Mouse (Mus musculus): ENCODE measurements at regions not wholly inside any gene's neighbourhood (a gene's known extent, or its start where the extent isn't known, plus 50 kb on each side); places are given as distances from the start of the nearest gene placed in this dataset.

- WGBS, result 42% methylated on average over 2 of the region's 2 CpGs
- Histone ChIP-seq H3K79me2 (replicated peaks; ENCODE audit: control insufficient read depth, insufficient read depth, low read length) (no peaks in the 10 kb centered on the region), H3K4me1 (ENCODE audit: control insufficient read depth, insufficient read depth, low read length) (no peaks in the 10 kb centered on the region), H3K9ac (ENCODE audit: low read depth, low read length) (no peak overlapping the region), H3K27me3 (ENCODE audit: control insufficient read depth, insufficient read depth, low read length) (no peaks in the 10 kb centered on the region), H3K36me3 (ENCODE audit: control insufficient read depth, insufficient read depth, low read length) (no peaks in the 10 kb centered on the region), H3K4me3 (no peak overlapping the region), H3K27ac (no peak overlapping the region)
- DNase-seq, result no peak
- TF ChIP-seq POLR2A (IDR thresholded peaks at IDR 0.05; ENCODE audit: insufficient read depth, low read depth, low read length) (no peak), EP300 (IDR thresholded peaks at IDR 0.05; ENCODE audit: insufficient read depth, low read depth, low read length) (no peak)
- intact Hi-C loops (cut with DNase I), result no loop called here
Observed at GRCm38 (mm10) chr6:101904234-101905028, 526.7 kb upstream of the Pdzrn3 start.

GRCm38 (mm10) chr6:101902276-101902675 lies 524.6 kb upstream of the Pdzrn3 start:
- 58% methylated on average over 2 of the region's 2 CpGs for WGBS

GRCm38 (mm10) chr6:101898544-101898943 lies 520.8 kb upstream of the Pdzrn3 start:
- no peak overlapping the region for H3K27ac ChIP-seq
- H3K4me3 ChIP-seq, result no peak overlapping the region
- DNase-seq, result peak in 1 of 2 experiments; percentile 6
- no peaks in the 10 kb centered on the region for H3K79me2 ChIP-seq (replicated peaks; ENCODE audit: control insufficient read depth, insufficient read depth, low read length)
- WGBS, result 54% methylated on average over 4 of the region's 4 CpGs
- no peaks in the 10 kb centered on the region for H3K36me3 ChIP-seq (ENCODE audit: control insufficient read depth, insufficient read depth, low read length)
- H3K4me1 ChIP-seq (ENCODE audit: control insufficient read depth, insufficient read depth, low read length), result no peaks in the 10 kb centered on the region
- intact Hi-C loops (cut with DNase I), result no loop called here
- TF ChIP-seq EP300 (IDR thresholded peaks at IDR 0.05; ENCODE audit: insufficient read depth, low read depth, low read length) (no peak), CTCF (IDR thresholded peaks at IDR 0.05) (no peak), POLR2A (IDR thresholded peaks at IDR 0.05; ENCODE audit: insufficient read depth, low read depth, low read length) (no peak)
- H3K27me3 ChIP-seq (ENCODE audit: control insufficient read depth, insufficient read depth, low read length), result no peaks in the 10 kb centered on the region
- H3K9ac ChIP-seq (ENCODE audit: low read depth, low read length), result no peak overlapping the region

More at GRCm38 (mm10) chr6:101902276-101902675, 524.6 kb upstream of the Pdzrn3 start:
- DNase-seq, result no peak
- Histone ChIP-seq H3K9ac (ENCODE audit: low read depth, low read length) (no peak overlapping the region), H3K36me3 (ENCODE audit: control insufficient read depth, insufficient read depth, low read length) (no peaks in the 10 kb centered on the region), H3K79me2 (replicated peaks; ENCODE audit: control insufficient read depth, insufficient read depth, low read length) (no peaks in the 10 kb centered on the region), H3K27me3 (ENCODE audit: control insufficient read depth, insufficient read depth, low read length) (no peaks in the 10 kb centered on the region), H3K27ac (no peak overlapping the region), H3K4me1 (ENCODE audit: control insufficient read depth, insufficient read depth, low read length) (no peaks in the 10 kb centered on the region), H3K4me3 (no peak overlapping the region)
- intact Hi-C loops (cut with DNase I), result no loop called here
- TF ChIP-seq EP300 (IDR thresholded peaks at IDR 0.05; ENCODE audit: insufficient read depth, low read depth, low read length), result no peak
- no peak for TF ChIP-seq CTCF (IDR thresholded peaks at IDR 0.05)
- no peak for TF ChIP-seq POLR2A (IDR thresholded peaks at IDR 0.05; ENCODE audit: insufficient read depth, low read depth, low read length)

GRCm38 (mm10) chr6:101890655-101891054 lies 513.0 kb upstream of the Pdzrn3 start:
- intact Hi-C loops (cut with DNase I), result no loop called here
- Histone ChIP-seq H3K4me3 (no peak overlapping the region), H3K27me3 (ENCODE audit: control insufficient read depth, insufficient read depth, low read length) (no peaks in the 10 kb centered on the region), H3K36me3 (ENCODE audit: control insufficient read depth, insufficient read depth, low read length) (no peaks in the 10 kb centered on the region), H3K79me2 (replicated peaks; ENCODE audit: control insufficient read depth, insufficient read depth, low read length) (no peaks in the 10 kb centered on the region), H3K4me1 (ENCODE audit: control insufficient read depth, insufficient read depth, low read length) (no peaks in the 10 kb centered on the region), H3K27ac (no peak overlapping the region), H3K9ac (ENCODE audit: low read depth, low read length) (no peak overlapping the region)
- no peak for TF ChIP-seq EP300 (IDR thresholded peaks at IDR 0.05; ENCODE audit: insufficient read depth, low read depth, low read length)
- no peak for TF ChIP-seq POLR2A (IDR thresholded peaks at IDR 0.05; ENCODE audit: insufficient read depth, low read depth, low read length)
- no peak for TF ChIP-seq CTCF (IDR thresholded peaks at IDR 0.05)
- DNase-seq, result no peak

- intact Hi-C loops (cut with DNase I), result no loop called here
- Histone ChIP-seq H3K9ac (ENCODE audit: low read depth, low read length) (no peak overlapping the region), H3K4me3 (no peak overlapping the region), H3K36me3 (ENCODE audit: control insufficient read depth, insufficient read depth, low read length) (no peaks in the 10 kb centered on the region), H3K27me3 (ENCODE audit: control insufficient read depth, insufficient read depth, low read length) (no peaks in the 10 kb centered on the region), H3K79me2 (replicated peaks; ENCODE audit: control insufficient read depth, insufficient read depth, low read length) (no peaks in the 10 kb centered on the region), H3K27ac (no peak overlapping the region), H3K4me1 (ENCODE audit: control insufficient read depth, insufficient read depth, low read length) (no peaks in the 10 kb centered on the region)
- TF ChIP-seq EP300 (IDR thresholded peaks at IDR 0.05; ENCODE audit: insufficient read depth, low read depth, low read length) (no peak), POLR2A (IDR thresholded peaks at IDR 0.05; ENCODE audit: insufficient read depth, low read depth, low read length) (no peak), CTCF (IDR thresholded peaks at IDR 0.05) (no peak)
- WGBS, result 48% methylated on average over 4 of the region's 4 CpGs
- no peak for DNase-seq
Observed at GRCm38 (mm10) chr6:101882938-101883337, 505.2 kb upstream of the Pdzrn3 start.

GRCm38 (mm10) chr6:101874894-101875293 lies 497.2 kb upstream of the Pdzrn3 start:
- no peaks in the 10 kb centered on the region for H3K79me2 ChIP-seq (replicated peaks; ENCODE audit: control insufficient read depth, insufficient read depth, low read length)
- TF ChIP-seq CTCF (IDR thresholded peaks at IDR 0.05), result no peak
- no peak for TF ChIP-seq EP300 (IDR thresholded peaks at IDR 0.05; ENCODE audit: insufficient read depth, low read depth, low read length)
- TF ChIP-seq POLR2A (IDR thresholded peaks at IDR 0.05; ENCODE audit: insufficient read depth, low read depth, low read length), result no peak

More at GRCm38 (mm10) chr6:101874894-101875293, 497.2 kb upstream of the Pdzrn3 start:
- no peaks in the 10 kb centered on the region for H3K27me3 ChIP-seq (ENCODE audit: control insufficient read depth, insufficient read depth, low read length)
- no peak for DNase-seq
- H3K36me3 ChIP-seq (ENCODE audit: control insufficient read depth, insufficient read depth, low read length), result no peaks in the 10 kb centered on the region
- no peak overlapping the region for H3K4me3 ChIP-seq
- 50% methylated on average over 1 of the region's 1 CpGs for WGBS
- H3K27ac ChIP-seq, result no peak overlapping the region
- no peak overlapping the region for H3K9ac ChIP-seq (ENCODE audit: low read depth, low read length)
- intact Hi-C loops (cut with DNase I), result no loop called here
- H3K4me1 ChIP-seq (ENCODE audit: control insufficient read depth, insufficient read depth, low read length), result no peaks in the 10 kb centered on the region
